Mouse (Mus musculus) right cerebral cortex, postnatal 25 days (tissue): Measurements from ENCODE around the gene Vmn2r75.
"Not testable (repeated sequence)": the region's sequence is repeated elsewhere in the genome, so short reads cannot be mapped to it uniquely, and the experiment has no call there.

ENCODE experiments used
- DNase-seq: peaks from one replicate; pipeline ENCODE4 v3.0.0; 2022

Gene Vmn2r75

DNA sequence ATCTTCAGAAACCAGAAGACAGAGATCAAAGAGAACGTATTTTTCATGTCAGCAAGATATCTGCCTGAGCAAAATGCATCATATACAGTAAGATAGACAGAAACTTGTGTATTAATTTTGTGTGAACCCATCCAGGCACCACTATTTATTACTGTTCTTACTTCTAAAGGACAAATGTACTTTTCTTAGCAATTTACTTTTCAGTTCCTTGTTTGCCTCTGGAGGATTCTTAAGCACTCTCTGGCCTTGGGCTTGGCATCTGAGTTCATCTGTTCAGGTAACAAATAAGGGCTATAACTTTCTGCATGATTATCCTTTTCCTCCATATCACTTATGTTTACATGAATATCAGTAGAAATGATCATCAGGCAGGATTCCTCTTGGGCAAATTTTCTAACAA, at the start of gene Vmn2r75:
Gene Vmn2r75 (minus strand): TSS at position 101 of the 400 bp plus-strand sequence.
- not testable (repeated sequence) for DNase-seq

DNA sequence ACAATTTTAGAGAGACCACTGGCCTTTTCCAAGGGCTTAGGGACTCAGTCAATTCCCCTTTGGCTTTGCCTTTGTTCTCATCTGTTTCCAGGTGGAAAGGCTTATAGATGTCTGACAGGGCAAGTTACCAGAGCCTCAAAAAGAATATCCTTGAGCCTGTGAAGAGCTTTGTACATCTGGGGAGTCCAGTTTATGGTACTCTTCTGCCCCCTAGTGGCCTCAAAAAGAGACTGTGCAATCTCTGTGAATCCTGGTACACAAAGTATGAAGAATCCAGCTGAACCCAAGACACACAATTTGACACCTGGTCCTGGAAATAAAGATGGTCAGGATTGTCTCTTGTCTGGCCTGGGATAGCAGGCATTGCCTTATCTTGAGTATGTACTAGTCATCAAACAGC, 39.8 kb upstream of the Vmn2r75 start:
- no peak for DNase-seq
